Mouse (Mus musculus): ENCODE measurements around the gene Gm13199.

DNA sequence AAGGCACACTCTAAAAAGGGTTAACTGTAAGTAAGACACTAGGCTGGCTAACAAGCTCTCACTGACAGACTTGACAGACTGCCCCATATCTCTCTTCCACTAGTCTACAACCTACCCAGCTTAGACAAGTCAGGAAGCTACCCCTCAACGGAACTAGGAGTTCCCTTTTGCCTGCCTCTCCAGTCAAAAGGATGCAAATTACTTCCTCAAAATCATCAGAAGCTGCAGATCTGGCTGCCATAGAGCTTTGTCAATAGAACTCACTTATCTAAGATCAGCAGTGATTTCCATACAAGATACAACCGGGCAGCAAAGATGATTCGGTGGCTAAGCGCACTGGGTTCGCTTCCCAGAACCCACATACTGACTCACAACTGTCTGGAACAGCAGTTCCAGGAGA, 38.0 kb downstream of the Gm13199 start:
- TF ChIP-seq POLR2A (IDR thresholded peaks at IDR 0.05; ENCODE audit: borderline replicate concordance, extremely low read depth, low read depth, low read length) (no peak), CTCF (IDR thresholded peaks at IDR 0.05; ENCODE audit: insufficient read depth, low read length) (no peak)

Data from lung, adult 2 months (tissue).